Mouse (Mus musculus): ENCODE measurements around the gene Plekhm3.

Gene Plekhm3

DNA sequence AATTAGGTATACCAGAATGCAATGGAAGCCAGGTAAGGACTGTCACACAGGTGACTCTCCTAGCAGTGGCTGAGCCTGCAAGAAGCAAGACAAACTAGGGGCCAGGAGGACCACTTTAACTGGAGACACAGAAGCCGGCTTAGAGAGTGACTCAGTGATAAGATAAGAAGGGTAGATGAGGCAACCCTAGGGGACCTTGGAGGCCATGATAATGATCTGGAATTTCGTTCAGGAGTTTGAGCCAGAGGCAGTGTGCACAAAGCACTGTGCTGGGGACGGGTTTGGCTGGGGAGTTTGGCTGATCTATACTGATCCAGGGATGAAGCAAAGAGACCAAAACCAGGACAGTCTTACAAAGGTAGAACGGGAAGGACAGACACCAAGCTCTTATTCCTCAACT is 195.0 kb downstream of the Plekhm3 start:
- DNase-seq (ENCODE audit: low spot score), result no peak

DNA sequence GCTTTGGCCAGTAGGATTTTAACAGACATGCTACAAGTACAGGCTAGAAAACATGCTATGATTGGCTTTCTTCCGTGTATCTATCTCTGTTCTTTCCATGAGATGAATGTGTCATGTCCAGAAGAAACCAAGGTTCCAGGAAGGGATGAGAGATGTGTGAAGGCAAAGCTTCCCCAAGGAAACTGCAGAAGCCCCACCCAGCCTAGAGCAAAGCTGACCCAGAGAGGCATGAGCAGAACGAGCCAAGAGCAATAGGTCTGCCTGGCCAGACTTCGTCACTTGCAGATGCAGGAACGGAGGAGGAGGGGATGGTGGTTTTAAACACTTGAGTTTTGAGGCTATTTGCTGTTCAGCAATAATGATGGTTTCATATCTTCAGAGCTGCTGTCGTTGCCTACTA is 198.9 kb downstream of the Plekhm3 start:
- no peak for DNase-seq (ENCODE audit: low spot score)

DNA sequence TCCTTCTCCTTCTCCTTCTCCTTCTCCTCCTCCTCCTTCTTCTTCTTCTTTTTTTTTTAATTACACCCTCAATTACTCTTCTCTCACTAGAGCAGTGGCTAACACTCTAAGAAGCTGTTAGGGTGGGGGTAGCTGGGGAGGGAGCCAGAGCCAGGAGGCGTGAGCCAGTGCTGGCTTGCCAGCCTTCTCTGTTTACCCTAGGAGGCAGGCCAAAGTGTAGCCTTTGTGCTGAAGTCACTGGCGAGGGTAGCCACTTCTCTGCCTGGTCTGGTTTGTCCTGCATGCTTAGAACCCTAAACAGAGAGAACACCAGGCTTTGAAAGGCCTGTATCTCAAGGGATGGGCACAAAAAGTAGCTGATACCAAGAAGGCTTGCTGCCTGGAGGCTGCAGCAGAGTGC is 199.4 kb downstream of the Plekhm3 start:
- peak; percentile 64 for DNase-seq (ENCODE audit: low spot score)

DNA sequence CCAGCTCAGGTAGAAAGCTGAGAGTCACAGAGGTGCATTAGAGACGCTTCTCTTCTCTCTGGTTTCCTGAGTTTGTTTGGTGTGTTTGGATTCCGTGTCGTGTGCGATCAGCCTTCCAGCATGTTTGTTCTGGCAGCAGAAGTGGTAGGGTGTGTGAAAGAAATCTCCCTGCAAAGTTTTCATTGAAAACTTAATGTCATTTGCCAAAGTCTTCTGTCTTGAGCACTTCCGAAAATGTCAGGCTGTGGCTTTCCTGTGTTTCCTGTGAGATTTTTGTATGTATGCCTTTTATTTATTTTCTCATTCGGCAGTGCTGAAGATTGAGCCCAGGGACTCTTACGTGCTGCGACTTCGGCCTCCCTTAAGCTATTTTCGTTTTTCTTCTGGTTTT is 200.0 kb downstream of the Plekhm3 start:
- DNase-seq (ENCODE audit: low spot score), result no peak

DNA sequence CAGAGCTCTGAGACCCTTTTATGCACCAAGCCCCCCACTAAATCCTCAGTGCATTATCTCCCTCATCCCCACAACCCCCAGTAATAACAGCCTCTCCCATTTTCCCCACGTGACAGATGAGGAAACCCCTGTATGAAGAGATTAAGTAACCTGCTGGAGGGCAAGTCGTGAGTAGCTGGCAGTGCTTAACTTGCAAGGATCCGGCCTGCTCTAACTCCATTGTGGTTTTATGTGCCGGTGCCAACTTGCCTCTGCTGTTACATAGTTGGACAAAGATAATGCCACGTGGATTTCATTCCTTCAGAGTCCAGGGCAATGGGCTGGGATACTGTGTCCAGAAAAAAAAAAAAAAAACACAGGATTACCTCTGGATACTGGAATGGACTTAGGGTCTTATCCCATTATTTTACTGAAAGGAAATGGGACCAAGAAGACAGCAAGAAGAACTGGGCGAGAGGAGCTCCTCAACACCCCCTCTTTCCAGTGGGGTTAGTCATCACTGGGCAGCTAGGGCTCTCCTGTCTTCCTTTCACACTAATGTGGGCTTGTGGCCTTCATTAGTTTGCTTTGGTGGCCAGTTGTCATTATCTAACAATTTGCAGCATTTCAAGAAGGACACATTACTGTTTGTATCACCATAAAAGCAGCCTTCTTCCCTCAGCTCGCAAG is 200.5 kb downstream of the Plekhm3 start:
- peak; percentile 48 for DNase-seq (ENCODE audit: low spot score)

DNA sequence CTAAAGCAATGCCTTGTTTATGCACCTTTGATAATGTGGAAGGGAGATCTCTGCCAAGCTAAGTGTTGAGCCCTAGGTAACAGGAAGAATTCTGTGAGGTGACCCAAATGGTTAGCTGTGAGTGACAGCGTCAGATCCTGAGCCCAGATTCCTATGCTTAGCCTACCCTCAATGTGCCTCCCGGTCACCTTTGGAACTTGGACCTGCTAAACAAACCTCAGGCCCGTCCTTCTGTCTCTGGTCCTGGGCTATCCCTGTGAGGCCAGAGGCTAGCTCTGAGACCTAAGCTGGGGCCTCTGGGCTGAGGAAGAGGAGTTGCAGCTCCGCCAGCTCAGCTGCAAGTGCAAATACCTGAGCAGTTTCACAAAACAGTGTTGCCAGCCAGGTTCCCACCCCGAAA is 202.0 kb downstream of the Plekhm3 start:
- no peak for DNase-seq (ENCODE audit: low spot score)

DNA sequence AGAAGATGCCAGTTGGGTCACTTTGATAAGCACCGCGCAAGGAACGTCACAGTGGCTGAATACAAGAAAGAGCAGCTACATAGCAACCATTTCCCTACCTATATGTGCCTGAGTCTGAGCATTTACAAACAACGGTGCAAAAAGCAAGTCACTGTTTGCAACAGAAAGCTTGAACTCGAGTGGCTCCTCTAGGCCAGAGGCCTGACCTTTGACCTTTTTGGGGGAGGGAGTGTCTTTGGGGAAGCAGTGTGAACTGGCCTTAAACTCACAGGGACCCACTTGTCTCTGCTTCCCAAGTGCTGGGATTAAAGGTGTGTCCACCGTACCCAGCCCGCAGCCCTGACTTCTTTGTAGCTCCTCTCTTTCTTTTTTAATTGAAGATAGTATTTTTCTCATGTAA is 203.0 kb downstream of the Plekhm3 start:
- DNase-seq (ENCODE audit: low spot score), result peak; percentile 35

DNA sequence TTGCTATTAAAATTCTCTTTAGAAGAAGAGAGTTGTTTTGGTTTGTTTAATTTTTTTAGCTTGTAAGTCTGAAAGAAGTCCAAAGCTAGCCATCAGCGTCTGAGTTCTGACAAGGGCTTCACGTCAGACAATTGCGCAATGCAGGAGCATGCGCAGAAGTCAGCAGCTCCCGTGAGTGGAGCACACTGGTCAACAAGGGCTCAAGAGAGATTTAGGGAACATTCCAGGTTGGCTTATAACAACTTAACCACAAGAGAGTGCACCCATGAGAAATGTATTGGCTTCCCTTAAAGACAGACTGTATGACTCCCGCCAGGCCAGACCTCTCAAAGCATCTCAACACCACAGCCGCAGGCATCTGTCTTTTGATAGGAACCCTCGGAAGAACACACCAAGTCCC is 203.5 kb downstream of the Plekhm3 start:
- peak; percentile 85 for DNase-seq (ENCODE audit: low spot score)

DNA sequence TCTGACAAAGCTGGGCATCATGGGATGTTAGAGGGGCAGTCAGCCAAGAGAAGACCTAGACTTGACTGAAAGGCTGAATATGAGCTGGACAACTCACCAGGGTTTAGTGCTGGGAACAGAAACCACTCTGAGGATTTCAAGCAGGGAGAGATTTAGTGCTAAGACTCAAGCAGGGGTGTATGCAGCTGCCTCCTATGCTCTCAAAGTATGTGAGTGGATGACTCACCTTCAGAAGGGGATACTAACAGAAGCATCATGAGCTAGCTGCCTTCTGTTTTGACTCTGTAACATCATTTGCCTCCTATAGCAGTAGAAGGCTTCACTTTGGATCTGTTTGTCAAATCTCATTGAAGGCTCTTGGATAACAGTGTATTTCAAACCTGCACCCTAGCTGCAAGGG is 212.0 kb downstream of the Plekhm3 start:
- DNase-seq (ENCODE audit: low spot score), result no peak

DNA sequence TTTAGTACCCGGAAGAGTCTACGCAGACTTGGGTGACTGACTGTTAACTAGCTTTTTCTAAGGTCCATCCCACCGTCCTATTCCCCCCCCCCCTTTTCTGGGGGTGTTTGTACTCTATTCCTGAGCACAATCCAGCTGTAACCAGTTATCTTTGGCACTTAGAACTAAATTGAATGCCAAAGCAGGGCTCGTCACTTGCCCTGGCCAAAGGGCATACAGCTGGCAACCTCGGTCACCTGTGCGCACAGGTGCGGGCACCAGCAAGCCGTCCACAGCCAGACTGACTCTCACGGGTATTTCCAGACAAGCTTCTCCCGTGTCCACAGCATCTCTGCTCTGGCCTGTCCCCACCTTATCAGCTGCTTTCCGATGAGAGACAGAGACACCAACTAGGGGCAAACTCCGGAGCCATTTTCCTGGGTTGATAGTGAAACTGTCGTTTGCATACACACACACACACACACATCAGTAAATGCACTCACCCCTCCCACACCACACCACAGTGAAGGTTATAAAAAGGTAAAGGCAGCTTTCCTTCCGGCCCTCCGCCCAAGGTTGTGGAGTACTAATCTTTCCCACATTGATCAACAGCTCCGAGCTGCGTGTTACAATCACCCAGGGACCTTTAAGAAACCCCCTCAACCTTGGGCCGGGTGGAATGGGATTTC is 213.7 kb downstream of the Plekhm3 start:
- no peak for DNase-seq (ENCODE audit: low spot score)

DNA sequence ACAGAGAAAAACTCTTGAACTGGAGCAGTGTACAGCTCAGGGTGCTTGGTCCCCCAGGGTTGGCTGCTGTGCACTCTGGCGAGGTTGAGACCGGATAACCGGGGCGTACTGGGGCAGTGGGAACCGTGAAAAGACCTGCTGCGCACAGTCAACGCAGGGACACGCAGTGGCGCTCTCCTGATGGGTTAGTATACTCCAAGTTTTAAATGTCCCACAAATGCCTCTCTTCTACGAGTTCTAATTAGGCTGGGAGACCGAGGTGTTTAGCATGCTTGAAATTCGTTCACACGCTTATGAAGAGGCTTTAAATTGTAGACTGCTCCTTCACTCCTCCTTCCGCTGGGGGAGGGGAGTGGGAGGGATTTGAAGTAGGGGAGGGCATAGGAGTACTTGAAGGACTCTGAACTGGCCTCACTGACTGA is 218.0 kb downstream of the Plekhm3 start:
- peak; percentile 76 for DNase-seq (ENCODE audit: low spot score)

DNA sequence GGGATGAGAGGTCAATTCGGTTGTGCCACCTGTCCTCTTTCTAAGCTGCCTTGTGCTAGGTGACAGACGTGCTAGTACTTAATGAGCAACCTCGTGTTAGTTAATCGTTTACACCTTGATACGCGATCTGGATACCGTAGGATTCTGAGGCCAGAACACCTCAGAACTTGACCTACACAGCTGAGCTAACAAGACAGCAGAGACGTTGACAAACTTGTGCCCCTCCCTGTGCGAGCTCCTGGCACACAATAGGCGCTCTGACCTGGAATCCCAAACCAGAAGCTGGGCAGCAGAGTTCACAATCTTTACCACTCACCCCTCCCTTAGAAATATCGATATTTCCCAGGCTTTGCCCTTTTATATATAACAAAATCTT is 218.5 kb downstream of the Plekhm3 start:
- peak; percentile 39 for DNase-seq (ENCODE audit: low spot score)

DNA sequence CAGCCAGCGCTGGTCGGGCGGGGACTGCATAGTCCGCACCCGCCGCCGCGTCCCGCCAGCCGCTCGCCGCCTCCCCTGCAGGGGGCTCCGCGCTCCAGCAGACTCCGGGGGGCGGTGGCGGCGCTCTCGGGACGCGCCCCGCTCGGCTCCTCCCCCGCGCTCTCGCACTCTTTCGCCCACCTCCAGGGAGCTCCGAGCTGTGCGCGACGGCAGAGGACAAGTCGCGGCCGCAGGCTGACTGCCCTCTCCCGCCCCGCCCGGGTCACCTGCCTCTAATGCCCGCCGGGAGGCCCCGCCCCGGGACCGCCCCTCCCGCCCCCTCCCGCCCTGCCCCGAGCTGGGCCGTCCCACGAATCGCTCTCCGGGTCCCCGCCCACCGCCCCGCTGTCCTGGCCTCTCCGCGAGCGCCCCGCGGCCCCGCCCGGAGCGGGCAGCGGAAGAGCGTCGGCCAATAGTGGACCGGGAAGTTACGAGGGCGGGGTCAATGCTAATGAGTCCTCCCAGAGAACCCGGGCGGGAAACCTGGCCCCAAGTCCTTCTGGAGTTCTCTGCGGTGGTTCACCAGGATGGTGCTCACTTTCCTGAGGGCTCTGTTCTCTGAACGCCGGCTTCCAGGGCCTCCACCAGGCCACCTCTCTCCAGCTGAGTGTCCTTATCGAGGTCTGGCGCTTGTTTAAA is 219.0 kb downstream of the Plekhm3 start, which contains the start of gene Fzd5:
Gene Fzd5 (minus strand): TSS at position 250 of the 678 bp plus-strand sequence.
- peak; percentile 96 for DNase-seq (ENCODE audit: low spot score)

DNA sequence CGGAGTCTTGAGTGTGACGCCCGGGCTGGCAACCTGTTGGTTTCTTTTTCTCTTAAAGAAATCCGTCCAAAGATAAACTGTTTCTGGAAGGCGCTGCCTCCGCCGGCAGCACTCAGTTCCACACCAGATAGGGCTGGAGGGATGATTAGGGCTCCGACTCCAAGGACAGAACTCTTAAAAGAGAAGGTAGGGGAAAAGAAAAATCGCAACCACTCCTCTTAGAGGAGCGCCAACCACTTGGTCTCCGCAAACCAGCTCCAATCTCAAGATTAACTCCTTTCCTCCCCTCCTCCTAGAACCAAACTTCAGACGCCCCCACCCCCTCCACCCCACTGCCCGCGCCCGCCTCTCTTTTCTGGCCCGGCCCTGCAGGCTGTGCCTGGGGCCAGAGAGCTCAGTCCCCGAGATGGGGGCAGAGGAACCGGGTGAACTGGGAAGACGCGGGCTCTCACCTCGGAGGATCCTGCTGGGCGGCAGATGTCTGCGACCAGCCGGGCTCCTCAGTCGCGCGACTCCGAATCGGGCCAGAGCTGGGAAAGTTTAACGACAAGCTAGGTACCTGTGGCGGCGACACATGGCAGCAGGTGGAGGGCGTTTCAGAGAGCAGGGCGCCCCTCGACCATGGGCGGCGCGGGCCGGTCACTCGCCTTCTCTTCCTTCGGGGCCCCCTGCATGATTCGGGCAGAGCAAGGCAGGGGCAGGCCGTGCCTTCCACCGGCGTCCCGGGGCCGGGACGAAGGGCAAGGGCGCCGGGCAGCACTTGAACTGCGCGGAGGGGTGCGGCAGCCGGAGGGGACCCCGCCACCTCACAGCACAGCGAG is 219.7 kb downstream of the Plekhm3 start:
- no peak for DNase-seq (ENCODE audit: low spot score)
